Mouse (Mus musculus): Measurements from ENCODE around the gene Pgrmc1.

GRCm38 (mm10) chrX:36562079-36562478 lies 35.9 kb upstream of the Pgrmc1 start:
- TF ChIP-seq CTCF (IDR thresholded peaks at IDR 0.05; ENCODE audit: low read depth, low read length) (no peak), POLR2A (IDR thresholded peaks at IDR 0.05; ENCODE audit: borderline replicate concordance, low read depth, low read length) (no peak)
